In genomic region chr11:17464875-17465274, GRCm38 (mm10) we compare ENCODE assay signal across 9 mouse cellular contexts.
A peak's percentile ranks its signal among the peaks of the same experiment; 100 is the strongest.
DNase-seq lines count a peak whose midpoint lies in the region; ATAC-seq and TF ChIP-seq lines count a peak whose summit lies in the region.
"Had no signal": no experiment of that assay in that cellular context is flagged by ENCODE, and none has a peak within 500 bp of the region (broad histone marks: within the 10 kb centered on the region; RNA-seq: fewer than 3 reads in every experiment).

No protein-coding gene starts in this region.

- H3K4me3 ChIP-seq in midbrain, embryonic 15.5 days: no peak overlapping the region
- no peak overlapping the region for H3K4me3 ChIP-seq in thymus, adult 2 months (ENCODE audit: control insufficient read depth, insufficient read depth, low read length)
- H3K4me3 ChIP-seq: liver, embryonic 13.5 days had no signal

- H3K4me1 ChIP-seq in midbrain, embryonic 15.5 days: peaks cover 6% of the 10 kb centered on the region
- no peaks in the 10 kb centered on the region for H3K4me1 ChIP-seq in thymus, adult 2 months (replicated peaks; ENCODE audit: control insufficient read depth, insufficient read depth, low read length)
- H3K4me1 ChIP-seq: liver, embryonic 13.5 days had no signal

- no peaks in the 10 kb centered on the region for H3K9me3 ChIP-seq in midbrain, embryonic 15.5 days
- H3K9me3 ChIP-seq: liver, embryonic 13.5 days had no signal

- TF ChIP-seq CTCF in thymus, adult 2 months (IDR thresholded peaks at IDR 0.05; ENCODE audit: borderline replicate concordance, control insufficient read depth, extremely low read depth, insufficient read depth, low read length, poor library complexity): no peak

- no peak overlapping the region for H3K4me2 ChIP-seq in midbrain, embryonic 15.5 days
- H3K4me2 ChIP-seq: liver, embryonic 13.5 days had no signal

- H3K9ac ChIP-seq in midbrain, embryonic 15.5 days: no peak overlapping the region
- H3K9ac ChIP-seq: liver, embryonic 13.5 days had no signal

- intact Hi-C loops in left cerebral cortex, postnatal 4 days (cut with DNase I): loop anchor here (10.0 kb wide), 1 partner anchor 1410 kb away; no protein-coding TSS in a partner anchor

- H3K27ac ChIP-seq in midbrain, embryonic 15.5 days: no peak overlapping the region
- H3K27ac ChIP-seq in thymus, adult 2 months (ENCODE audit: control insufficient read depth, insufficient read depth, low read length): no peak overlapping the region
- H3K27ac ChIP-seq: liver, embryonic 13.5 days had no signal

- DNase-seq in adrenal gland, adult 2 months: peak; percentile 10
- no peak for DNase-seq in adrenal gland, adult 8-10 months
- DNase-seq in left cerebral cortex, postnatal 4 days: peak; percentile 56
- DNase-seq in left cerebral cortex, adult 9 months (ENCODE audit: low spot score in 2 of 2): no peak
- DNase-seq in forelimb bud, embryonic 11.5 days (ENCODE audit: low read depth, low spot score): peak; percentile 51
- DNase-seq in natural killer cell, adult 2 months (ENCODE audit: low spot score in 2 of 2): no peak
- DNase-seq in thymus, adult 2 months: no peak
- DNase-seq: liver, embryonic 13.5 days had no signal

- no peaks in the 10 kb centered on the region for H3K36me3 ChIP-seq in midbrain, embryonic 15.5 days (replicated peaks)
- no peaks in the 10 kb centered on the region for H3K36me3 ChIP-seq in thymus, adult 2 months (ENCODE audit: control insufficient read depth, insufficient read depth, low read length)
- H3K36me3 ChIP-seq: liver, embryonic 13.5 days had no signal

- 43% methylated on average over 2 of the region's 2 CpGs for WGBS in midbrain, embryonic 15.5 days
- 73% methylated on average over 2 of the region's 2 CpGs for WGBS in thymus, adult 2 months

- no peak for TF ChIP-seq POLR2A in thymus, adult 2 months (IDR thresholded peaks at IDR 0.05; ENCODE audit: control insufficient read depth, extremely low read depth, insufficient read depth, low read length, poor library complexity)

- 0 out of 2 replicates have a peak, but pooled peaks cover 2% of the 10 kb centered on the region for H3K27me3 ChIP-seq in midbrain, embryonic 15.5 days (replicated peaks)
- H3K27me3 ChIP-seq in thymus, adult 2 months (ENCODE audit: control insufficient read depth, insufficient read depth, low read length): no peaks in the 10 kb centered on the region
- H3K27me3 ChIP-seq: liver, embryonic 13.5 days had no signal

- peak; percentile 91 for ATAC-seq in midbrain, embryonic 15.5 days (replicated peaks)

Comparison
In these comparisons a context has a peak if more than half of its experiments do, and no peak if none do; other contexts are left out.
1. DNase-seq: peak in adrenal gland, adult 2 months (single experiment), left cerebral cortex, postnatal 4 days (single experiment) and forelimb bud, embryonic 11.5 days (single experiment); none in adrenal gland, adult 8-10 months (single experiment), left cerebral cortex, adult 9 months (0 of 2), natural killer cell, adult 2 months (0 of 2) and thymus, adult 2 months (single experiment).